Mouse (Mus musculus) skeletal muscle tissue, adult 2 months (tissue): ENCODE results near the gene Mrgprf.

Source experiments
- DNase-seq: peaks from one replicate; pipeline ENCODE4 v3.0.0-alpha.2; 2012; ENCODE audit warnings: low read depth, low spot score

The Mrgprf gene

DNA sequence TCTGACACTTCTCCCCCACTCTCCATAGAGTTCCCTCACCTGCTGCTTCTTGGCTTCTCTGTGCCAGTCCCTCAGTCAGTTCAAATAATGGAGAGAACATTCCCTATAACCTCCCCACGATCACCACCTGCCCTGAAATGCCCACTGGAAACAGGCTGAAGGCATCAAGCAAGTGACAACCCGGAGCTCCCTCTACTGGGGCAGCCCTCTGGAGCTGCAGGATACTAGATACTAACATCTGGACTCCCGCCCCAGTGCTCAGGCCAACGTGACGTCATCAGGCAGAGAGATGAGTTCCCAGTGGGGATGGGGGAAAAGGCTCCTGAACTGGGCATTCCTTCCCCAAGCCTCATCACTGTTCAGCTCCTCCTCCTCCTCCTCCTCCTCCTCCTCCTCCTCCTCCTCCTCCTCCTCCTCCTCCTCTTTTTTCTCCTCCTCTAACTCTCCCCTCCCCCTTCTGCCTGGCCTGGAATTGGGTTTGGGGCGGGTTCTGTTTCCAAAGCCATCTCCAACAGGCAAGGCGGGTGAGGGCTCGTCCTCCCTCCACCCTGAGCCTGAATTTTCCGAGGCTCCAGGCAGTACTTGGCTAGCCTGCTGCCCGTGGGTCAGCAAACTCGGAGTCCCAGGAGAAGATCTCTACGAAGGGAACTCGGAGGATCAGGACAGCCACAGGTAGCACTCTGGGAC is at the start of gene Mrgprf:
Gene Mrgprf, plus strand, starts transcription at position 508 of the 687 bp plus-strand sequence.
- DNase-seq, result peak; percentile 93

DNA sequence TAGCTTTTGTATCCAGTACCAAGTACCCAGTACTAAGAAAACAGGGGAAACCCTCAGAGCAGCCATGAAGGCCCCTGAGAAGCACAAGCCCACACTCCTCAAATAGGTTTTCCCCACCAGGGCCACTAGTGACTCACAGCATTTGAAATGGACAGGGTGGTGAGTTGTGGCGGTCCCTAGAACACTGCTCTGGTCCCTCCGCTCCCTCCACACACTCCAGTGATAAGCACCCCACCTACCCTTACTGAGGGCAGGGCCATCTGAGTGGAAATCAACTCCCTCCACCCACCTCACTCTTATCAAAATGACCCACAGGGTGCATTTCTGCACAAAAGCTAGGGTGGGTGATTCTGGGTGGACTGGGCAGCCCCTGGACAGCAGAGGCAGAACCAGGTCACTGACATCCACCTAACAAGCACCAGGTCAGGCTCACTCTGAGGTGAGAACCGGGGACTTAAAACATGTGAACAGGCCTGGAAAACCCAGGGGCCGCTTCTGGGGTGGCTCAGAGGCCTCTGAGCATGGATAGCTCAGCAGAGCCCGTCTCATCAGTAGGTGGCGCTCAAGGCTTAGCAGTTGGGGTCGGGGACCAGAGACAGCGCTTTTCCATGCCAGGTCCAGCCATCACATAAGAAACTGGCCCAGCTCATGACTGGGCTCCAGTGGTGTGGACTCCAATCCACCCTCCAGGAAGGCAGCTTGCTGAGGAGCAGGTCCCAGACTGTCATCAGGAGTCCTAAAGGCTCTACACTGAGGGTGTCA is 47.7 kb upstream of the Mrgprf start:
- peak; percentile 57 for DNase-seq

DNA sequence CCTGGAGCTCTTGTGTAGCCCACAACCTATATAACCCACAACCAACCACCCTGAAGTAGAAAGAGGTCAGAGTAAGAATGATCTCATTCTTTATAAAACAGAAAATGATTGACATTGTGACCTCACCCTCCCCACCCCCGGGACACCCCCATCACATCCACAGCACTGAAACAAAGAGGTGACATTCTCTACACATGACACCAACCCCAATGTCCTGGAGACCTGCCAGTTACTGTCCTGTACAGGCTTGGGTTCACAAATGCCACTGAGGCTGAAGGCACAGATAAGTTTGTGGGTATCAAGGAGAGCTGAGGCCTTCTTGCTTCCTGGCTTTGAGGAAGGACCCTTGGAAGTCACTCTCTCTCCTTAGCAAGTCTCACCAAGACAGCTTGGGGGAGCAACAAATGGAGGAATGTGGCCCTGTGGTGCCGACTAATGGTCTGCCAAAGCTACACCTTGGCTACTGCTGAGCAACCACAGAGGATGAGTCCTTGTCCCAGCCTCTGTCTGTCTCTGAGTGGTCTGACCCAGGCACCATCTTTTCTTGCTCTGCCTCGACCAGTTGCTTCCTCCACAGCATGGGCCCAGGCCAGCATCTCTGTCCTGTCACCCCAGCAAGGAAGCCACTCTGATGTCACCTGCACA is 46.5 kb upstream of the Mrgprf start:
- no peak for DNase-seq

DNA sequence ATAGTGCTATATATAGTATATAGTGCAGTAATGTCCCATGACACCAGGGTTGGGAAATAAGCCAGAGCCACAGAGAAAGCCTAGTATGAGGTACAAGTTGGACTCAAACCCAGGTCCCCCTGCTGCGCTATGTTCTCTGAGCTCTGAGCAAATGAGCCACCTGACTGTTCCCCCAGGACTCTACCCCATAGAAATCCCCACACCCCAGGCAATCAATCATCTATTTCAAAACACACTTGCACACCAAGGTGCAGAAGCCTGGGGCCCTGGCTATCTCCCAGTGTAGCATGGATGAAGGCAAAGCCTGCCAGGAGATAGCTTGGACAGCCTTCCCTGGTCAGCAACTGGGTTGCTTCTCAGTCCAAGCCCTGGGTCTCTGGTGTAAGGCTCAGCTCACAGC is 44.5 kb upstream of the Mrgprf start:
- no peak for DNase-seq

DNA sequence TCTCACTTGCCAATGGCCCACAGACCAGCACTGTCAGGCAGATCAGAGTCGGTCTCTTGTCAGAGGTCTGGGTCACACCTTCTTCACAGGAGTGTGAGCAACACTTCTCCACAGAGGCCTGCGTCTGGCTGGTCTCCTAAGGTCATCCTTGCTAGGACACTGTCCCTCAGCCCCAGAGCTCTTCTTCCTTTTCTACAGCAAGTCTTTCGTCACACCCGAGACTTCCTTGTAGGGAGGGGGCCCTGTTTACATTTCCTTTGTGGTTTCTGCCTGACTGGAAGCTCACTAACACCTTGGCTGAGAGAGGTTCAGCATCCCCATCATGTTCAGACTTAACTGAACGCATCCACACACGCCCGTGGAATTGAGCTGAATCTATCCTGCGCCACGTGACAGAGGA is 36.4 kb upstream of the Mrgprf start:
- DNase-seq, result no peak

DNA sequence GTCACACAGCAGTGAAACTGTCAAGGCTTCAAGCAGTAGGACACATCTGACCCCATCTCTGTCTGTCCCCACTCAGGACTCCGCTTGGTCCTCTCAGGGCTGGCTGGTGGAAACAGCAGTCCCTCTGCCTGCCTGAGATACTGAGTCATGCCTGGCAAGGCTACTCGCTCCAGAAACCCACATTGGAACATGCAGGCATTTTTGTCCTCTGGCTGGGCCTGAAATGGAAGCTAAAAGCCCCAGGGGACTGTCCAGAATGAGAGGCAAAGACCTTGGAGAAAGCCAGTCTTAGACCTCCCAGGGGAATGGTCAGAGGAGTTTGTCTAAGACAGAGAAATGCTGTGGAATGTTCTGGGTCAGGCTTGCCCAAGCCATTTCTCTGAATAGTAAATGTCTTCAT is 34.6 kb upstream of the Mrgprf start:
- peak; percentile 80 for DNase-seq

DNA sequence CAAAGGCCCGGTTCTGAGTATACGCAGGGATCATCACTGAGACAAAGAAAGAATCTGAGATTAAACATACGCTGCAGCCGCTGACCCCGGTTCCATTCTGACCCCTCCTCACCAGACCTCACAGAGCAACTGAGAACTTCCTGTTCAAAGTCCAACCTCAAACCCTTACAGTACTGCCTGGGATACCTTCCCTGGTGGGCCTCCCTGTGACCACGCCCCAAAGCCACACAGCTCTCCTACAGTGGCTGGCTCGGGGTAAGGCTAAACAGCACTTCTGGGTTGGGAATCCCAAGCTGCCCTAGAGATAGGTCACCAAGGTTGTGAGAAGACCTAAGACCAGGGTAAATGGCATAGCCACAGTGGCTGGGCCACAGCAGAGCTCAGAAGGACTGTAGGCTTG is 31.7 kb upstream of the Mrgprf start:
- DNase-seq, result no peak

DNA sequence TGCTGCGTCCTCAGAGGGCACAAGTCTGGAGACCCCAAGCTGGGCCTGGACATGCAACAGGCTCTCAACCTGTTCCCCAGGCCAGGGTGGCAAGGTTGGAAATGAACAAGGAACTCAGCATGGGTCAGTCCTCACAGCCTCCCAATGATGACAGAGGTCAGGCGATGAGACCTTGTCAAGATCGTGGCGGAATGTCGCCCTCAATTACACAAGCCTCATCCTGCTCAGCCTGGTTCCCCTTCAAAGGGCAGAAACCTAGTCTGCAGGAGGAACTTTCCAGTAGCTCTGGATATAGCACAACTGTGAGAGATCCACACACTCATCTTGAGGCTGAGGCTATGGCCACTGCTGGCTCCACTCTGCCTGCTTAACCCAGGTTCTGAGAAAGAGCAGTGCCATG is 29.7 kb upstream of the Mrgprf start:
- DNase-seq, result no peak

DNA sequence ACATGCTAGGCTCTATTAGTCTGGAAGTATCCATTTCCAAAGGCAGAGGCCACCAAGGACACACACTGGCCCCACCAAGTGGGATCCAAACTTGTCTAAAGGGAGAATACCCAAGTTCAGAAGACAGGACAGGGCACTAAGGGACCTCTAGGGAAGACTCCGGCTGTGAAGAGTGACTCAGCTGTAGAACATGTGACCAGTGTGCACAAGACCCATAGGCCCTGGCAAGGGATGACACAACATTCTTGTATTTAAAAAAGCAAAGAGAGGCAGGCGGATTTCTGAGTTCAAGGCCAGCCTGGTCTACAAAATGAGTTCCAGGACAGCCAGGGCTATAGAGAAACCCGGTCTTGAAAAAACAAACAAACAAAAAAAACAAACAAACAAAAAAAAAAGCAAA is 25.1 kb upstream of the Mrgprf start:
- no peak for DNase-seq

DNA sequence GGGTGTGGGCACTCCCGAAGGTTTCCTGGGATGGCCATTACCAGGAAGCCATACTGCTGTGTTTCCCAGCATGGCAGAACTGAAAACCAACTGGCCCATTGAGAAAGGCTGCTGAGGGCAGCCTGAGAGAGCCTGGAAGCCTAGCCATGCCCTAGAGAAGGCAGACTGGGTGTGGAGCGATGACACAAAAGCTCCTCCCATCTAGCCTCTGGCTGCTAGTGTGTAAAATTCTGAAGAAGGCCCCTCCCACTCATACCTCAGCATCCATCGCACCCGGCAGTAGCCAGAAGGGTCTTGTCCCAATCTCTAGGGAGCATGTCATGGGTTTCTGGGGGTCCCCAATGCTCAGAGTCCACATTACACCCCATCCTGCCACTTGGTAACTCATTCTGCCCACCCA is 19.2 kb upstream of the Mrgprf start:
- no peak for DNase-seq

DNA sequence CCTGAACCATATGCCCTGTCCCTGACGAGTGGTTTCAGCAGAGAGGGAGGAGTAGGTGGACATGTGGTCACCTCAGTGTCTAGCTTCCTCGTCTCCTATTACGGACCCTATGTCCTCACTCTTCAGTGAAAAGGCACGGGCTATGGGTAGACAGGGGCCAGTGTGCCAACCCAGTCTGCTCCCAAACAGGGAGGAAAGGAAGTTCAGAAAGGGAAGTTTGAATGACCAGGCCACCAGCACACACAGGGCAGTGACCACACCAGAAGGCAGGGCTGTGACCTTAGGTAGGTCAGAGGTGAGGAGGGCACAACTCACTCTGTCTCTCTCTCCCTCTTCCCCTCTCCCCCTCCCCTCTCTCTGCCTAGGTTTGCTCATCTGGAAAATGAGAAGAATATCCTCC is 17.6 kb upstream of the Mrgprf start:
- DNase-seq, result no peak

DNA sequence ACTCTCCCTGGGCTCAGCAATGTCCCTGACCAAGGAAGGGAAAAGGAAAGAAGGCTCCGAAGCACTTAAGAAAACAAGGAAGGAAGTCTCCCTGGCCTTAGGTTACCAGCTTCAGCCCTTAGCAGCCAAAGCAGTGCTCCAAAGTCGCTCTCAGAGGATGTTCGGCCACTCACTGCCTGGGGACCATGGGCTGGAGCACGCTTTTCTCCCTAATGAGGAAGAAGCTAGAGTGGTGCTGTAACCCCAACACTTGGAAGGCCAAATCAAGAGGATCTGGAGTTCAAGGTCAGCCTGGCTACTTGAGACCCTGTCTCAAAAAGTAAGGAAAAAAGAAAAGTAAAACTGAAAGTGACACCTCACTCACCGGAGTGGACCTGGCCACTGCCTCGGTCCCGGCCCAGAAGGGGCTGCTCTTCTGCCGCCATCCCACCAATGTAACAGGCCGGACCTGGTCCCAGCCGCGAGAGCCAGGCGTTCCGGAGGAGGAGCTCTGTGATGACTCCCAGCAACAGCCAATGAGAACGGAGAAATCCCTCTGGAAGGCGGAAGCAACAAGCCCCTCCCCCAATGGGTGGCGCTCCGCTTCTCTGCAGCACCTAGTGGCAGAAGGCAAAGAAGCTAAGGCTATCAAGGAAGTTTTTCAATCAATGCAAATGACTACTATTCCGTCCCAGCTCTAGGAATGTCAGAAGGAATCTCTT is 17.0 kb upstream of the Mrgprf start, which contains the start of gene Tpcn2:
Gene Tpcn2, minus strand, starts transcription at position 525 of the 701 bp plus-strand sequence.
- DNase-seq, result peak; percentile 89

DNA sequence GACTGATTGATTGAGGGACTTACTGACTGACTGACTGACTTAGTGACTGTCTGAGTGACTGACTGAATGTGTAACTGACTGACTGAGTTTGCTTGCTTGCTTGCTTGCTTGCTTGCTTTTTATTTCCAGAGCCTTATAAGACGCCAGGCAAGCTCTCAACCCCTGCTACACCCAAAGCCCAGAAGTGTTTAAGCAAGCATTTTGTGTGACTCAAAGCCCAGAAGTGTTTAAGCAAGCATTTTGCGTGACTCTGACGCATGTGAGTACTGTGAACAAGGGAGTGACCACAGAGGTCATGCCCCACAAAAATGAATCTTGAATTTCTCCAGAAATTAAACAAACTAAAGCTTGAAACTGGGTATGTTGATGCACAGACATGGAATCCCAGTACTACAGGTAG is 16.3 kb upstream of the Mrgprf start:
- no peak for DNase-seq

DNA sequence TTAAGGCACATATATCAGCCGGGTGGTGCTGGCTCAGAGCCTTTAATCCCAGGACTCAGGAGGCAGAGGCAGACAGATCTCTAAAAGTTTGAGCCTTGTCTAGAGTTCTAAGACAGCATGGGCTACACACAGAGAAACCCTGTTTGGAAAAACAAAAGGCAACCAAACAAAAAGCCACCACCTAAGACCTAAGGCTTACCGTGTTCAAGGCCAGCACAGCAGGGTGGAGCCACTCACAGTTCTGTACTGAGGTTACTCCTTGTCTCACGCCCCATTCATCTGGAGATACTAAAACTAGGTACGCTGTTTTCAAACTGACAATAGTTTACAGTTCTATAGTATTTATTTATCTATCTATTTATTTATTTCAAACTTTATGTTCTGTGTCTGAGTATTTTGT is 15.2 kb upstream of the Mrgprf start:
- DNase-seq, result no peak

DNA sequence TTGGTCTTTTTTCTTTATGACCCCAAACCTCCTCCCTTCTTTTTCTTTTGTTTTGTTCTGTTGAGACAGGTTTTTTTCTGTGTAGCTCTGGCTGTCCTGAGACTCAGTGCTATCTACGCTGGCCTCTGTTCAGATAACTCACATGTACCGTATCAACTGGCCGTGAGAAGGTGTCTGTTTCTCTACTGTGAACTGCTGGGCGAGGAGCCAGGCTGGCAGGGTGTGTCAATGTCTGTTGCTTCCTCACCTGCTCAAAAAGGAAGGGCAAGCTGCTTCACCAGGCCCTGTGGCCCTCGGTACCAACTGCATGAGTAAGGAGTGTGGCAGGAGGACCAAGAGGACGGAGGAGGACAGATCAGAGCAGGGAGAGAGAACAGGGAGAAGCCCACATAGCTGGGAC is 13.2 kb upstream of the Mrgprf start:
- DNase-seq, result no peak

DNA sequence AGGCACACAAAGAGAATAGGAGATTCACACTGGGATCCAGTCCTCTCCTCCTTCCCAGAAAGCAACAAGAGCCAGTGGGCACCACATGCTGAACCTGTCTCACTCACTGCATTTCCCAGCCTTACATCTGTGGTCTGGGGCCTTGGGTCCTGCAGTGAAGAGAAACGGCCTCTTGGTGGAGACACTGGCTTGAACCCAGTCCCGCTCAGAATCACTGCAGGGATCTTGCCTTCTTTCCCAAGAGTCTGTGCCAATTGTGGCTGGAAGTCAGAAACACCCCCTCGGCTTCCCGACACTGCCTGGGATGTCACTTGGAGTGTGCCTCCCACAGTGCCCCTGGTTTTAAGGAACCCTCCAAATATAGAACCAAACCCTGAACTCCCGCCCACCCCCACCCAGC is 11.3 kb upstream of the Mrgprf start:
- DNase-seq, result no peak

DNA sequence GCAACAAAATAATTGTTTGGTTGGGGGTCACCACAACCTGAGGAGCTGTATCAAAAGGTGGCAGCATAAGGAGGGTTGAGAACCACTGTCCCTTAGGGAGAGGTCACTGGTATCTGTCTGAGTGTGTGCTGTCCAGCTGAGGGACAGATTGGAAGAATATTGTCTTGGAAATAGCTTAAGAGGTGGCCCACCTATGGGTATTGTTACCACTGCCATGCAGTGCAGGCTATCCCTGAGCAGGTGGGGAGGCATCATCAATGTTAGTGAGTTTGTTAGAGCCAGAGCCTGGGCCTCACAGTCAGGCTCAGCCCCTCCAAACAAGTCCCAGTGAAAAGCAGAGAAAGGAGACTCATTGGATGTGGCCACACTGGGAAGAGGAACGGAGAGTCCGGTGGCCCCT is 8.8 kb upstream of the Mrgprf start:
- DNase-seq, result no peak

DNA sequence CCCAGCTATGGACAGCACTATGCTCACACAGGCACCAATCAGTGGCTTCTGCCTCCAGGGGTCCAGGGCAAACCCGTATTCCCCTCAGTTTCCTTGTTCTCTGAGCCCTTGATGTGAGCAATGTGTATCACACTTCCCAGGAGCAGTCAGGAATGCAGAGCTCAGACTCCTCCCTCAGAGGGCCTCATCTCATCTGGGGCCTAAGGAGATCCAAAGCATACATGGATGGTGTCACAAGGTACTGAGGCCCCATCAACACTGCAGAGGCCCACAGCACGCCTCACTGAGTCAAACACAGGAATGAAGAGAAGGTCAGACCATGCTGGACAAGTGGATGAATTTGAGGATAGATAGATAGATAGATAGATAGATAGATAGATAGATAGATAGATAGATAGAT is 7.9 kb upstream of the Mrgprf start:
- no peak for DNase-seq

DNA sequence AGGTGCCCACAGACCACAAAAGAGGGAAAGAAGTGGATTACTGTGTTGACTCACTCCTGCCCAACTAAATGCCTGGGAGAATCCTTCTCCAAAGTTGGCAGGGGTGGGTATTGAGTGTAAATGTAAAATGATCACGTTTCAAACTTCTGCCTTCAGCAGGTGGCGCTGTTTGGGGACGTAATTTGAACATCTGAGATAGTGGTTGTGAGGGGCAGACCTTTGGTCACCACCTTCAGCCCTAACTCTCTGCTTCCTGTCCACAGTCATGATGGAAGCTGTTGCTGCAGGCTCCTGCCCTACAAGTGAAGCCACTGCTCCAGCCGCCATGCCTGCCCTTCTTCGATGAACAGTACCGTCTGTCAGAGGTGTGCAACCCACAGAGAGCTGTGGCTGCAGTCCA is 6.8 kb upstream of the Mrgprf start:
- DNase-seq, result no peak

DNA sequence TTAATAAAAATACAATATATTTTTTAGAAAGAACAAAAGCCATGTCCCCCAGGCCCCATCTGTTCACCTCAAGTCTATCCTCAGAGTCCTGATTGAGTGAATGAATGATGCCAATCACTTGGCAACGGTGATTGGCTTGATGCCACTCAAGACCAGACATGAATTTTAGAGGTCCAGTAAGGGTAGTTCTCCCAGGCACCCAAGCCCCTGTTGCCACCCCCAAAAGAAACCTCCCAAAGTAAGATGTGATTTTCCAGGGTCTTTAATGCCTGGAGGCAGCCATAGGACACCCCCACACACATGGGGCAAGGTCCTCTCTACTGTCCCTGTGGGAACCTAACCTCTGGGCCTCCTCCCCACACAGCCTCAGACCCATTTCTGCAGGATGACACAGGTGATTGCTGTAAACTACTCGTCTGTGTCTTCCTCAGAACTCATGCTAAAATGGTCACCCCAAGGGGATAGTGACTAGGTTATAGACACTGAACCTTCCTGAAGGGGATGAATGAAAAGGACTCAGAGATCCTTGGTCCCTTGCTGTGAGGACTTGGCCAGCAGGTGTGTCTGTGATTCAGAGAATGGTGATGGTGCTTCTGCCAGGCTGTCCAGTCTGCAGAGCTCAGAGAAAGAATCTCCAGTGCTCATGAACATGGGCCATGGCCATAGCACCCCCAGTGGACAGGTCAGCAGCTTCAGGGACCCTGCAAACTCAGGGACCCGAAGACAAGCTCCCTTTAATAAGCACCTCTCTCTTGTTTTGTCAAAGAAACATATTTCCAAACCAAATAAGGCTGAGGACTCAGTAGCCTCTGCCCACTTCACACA is 1.8 kb upstream of the Mrgprf start:
- DNase-seq, result no peak

DNA sequence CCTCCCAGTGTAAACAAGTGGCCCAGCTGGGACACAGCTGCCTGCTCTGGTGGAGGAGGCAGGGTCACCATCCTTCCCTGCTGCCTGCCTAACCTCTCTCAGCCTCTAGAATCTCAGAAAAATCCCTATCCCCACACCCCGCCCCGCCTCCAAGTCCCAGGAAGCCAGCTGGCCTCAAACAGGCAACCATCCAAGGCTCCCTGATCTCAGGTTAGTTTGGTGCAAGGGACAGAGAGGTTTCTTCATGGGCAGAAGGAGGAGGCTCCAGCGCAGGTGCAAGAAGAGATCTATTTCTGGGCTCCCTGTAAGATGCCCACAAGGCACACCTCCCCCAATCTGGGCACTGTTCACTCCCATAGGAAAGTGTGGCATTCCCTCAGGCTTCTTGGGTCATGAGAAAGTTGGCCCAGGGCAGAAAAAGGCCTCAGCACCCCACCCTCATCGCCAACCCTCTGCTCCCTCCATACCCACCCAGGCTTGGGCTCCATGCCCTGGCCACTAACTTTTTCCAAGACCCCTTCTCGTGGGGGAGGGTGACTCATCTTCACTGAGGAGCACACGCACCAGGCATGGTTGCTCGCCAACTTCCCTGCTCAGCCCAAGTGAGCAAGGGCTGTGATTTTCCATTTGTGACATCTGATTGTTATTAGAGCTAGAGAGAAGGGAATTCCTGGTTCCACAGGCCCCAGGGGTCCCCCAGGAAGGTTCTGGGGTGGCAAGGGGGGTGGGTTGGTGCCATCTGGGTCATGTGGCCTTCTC is 887 bp upstream of the Mrgprf start:
- peak; percentile 71 for DNase-seq
